Mouse (Mus musculus) ES-Bruce4 (cell line): ENCODE measurements around the gene Acer1.

Experiments
- CTCF ChIP-seq: IDR thresholded peaks from one replicate; pipeline ENCODE4 v1.8.1; 2011; ENCODE audit warnings: low read depth, low read length
- EP300 ChIP-seq: IDR thresholded peaks from 2 replicates; pipeline ENCODE4 v1.6.1; 2011; ENCODE audit warnings: low read depth, low read length; ENCODE audit not compliant: insufficient read depth
- POLR2A ChIP-seq: IDR thresholded peaks from one replicate; pipeline ENCODE4 v1.8.1; 2011; ENCODE audit warnings: low read length; ENCODE audit not compliant: insufficient read depth

- TF ChIP-seq POLR2A (no peak), CTCF (no peak), EP300 (no peak)
These were observed 11.8 kb downstream of the Acer1 start for GRCm38 (mm10) chr17:56970081-56970480.
